Mouse (Mus musculus): ENCODE data around the gene Krt86. TPM values are rescaled to one million over a fixed set of nuclear protein-coding genes. Genes with fewer than 3 reads are reported as not detected.

The Krt86 gene
- polyA plus RNA-seq, 1 experiment from 2014 or later = not detected

GRCm38 (mm10) chr15:101483646-101484045, 10.4 kb downstream of the Krt86 start:
- Histone ChIP-seq H3K9me3 (replicated peaks; ENCODE audit: control insufficient read depth, low read length) (no peaks in the 10 kb centered on the region), H3K27me3 (ENCODE audit: control insufficient read depth, insufficient read depth, low read length) (peaks cover 12% of the 10 kb centered on the region), H3K36me3 (ENCODE audit: control insufficient read depth, insufficient read depth) (no peaks in the 10 kb centered on the region), H3K4me3 (ENCODE audit: low read length) (no peak overlapping the region), H3K4me2 (ENCODE audit: low read depth, low read length) (no peak overlapping the region), H3K9ac (ENCODE audit: low read length) (no peak overlapping the region), H3K27ac (ENCODE audit: low read length) (no peak overlapping the region), H3K4me1 (ENCODE audit: control insufficient read depth, insufficient read depth, low read length) (peaks cover 3% of the 10 kb centered on the region; the same call in 1 of the 2 replicates)
- 58% methylated on average over 1 of the region's 1 CpGs for WGBS
- ATAC-seq (replicated peaks; ENCODE audit: extremely low read depth, insufficient read depth, low FRiP score) = no peak

- no peaks in the 10 kb centered on the region for H3K36me3 ChIP-seq (ENCODE audit: control insufficient read depth, insufficient read depth)
- no peak for ATAC-seq (replicated peaks; ENCODE audit: extremely low read depth, insufficient read depth, low FRiP score)
- H3K4me1 ChIP-seq (ENCODE audit: control insufficient read depth, insufficient read depth, low read length) = no peaks in the 10 kb centered on the region
- H3K27ac ChIP-seq (ENCODE audit: low read length) = no peak overlapping the region
- H3K4me2 ChIP-seq (ENCODE audit: low read depth, low read length) = no peak overlapping the region
- H3K9ac ChIP-seq (ENCODE audit: low read length) = no peak overlapping the region
- 82% methylated on average over 1 of the region's 1 CpGs for WGBS
- no peaks in the 10 kb centered on the region for H3K9me3 ChIP-seq (replicated peaks; ENCODE audit: control insufficient read depth, low read length)
- H3K27me3 ChIP-seq (ENCODE audit: control insufficient read depth, insufficient read depth, low read length) = peaks cover under 1% of the 10 kb centered on the region; the same call in 1 of the 2 replicates
- H3K4me3 ChIP-seq (ENCODE audit: low read length) = no peak overlapping the region
Measured at GRCm38 (mm10) chr15:101484939-101485338, 11.7 kb downstream of the Krt86 start.

- Histone ChIP-seq H3K36me3 (ENCODE audit: control insufficient read depth, insufficient read depth) (no peaks in the 10 kb centered on the region), H3K4me1 (ENCODE audit: control insufficient read depth, insufficient read depth, low read length) (no peaks in the 10 kb centered on the region), H3K9ac (ENCODE audit: low read length) (no peak overlapping the region), H3K9me3 (replicated peaks; ENCODE audit: control insufficient read depth, low read length) (no peaks in the 10 kb centered on the region), H3K4me2 (ENCODE audit: low read depth, low read length) (no peak overlapping the region), H3K27me3 (ENCODE audit: control insufficient read depth, insufficient read depth, low read length) (no peaks in the 10 kb centered on the region), H3K4me3 (ENCODE audit: low read length) (no peak overlapping the region), H3K27ac (ENCODE audit: low read length) (no peak overlapping the region)
- no peak for ATAC-seq (replicated peaks; ENCODE audit: extremely low read depth, insufficient read depth, low FRiP score)
- 73% methylated on average over 11 of the region's 11 CpGs for WGBS
Measured at GRCm38 (mm10) chr15:101485911-101486635, 12.8 kb downstream of the Krt86 start.

GRCm38 (mm10) chr15:101491431-101491830, 18.2 kb downstream of the Krt86 start, which contains the start of gene Krt83:
Gene Krt83 (minus strand): TSS chr15:101491512.
- H3K4me3 ChIP-seq (ENCODE audit: low read length) = no peak within 1 kb of the TSS
- no peaks in the 10 kb centered on the region for H3K9me3 ChIP-seq (replicated peaks; ENCODE audit: control insufficient read depth, low read length)
- 0 out of 2 replicates have a peak, but pooled peaks cover 4% of the 10 kb centered on the region for H3K4me1 ChIP-seq (ENCODE audit: control insufficient read depth, insufficient read depth, low read length)
- WGBS = 90% methylated on average over 6 of the region's 6 CpGs
- H3K36me3 ChIP-seq (ENCODE audit: control insufficient read depth, insufficient read depth) = no peaks in the 10 kb centered on the region
- no peaks in the 10 kb centered on the region for H3K27me3 ChIP-seq (ENCODE audit: control insufficient read depth, insufficient read depth, low read length)
- no peak within 1 kb of the TSS for H3K27ac ChIP-seq (ENCODE audit: low read length)
- H3K9ac ChIP-seq (ENCODE audit: low read length) = no peak within 1 kb of the TSS
- ATAC-seq (replicated peaks; ENCODE audit: extremely low read depth, insufficient read depth, low FRiP score) = no peak
- H3K4me2 ChIP-seq (ENCODE audit: low read depth, low read length) = no peak within 1 kb of the TSS

- Histone ChIP-seq H3K9ac (ENCODE audit: low read length) (no peak overlapping the region), H3K27ac (ENCODE audit: low read length) (no peak overlapping the region), H3K4me1 (ENCODE audit: control insufficient read depth, insufficient read depth, low read length) (0 out of 2 replicates have a peak, but pooled peaks cover 4% of the 10 kb centered on the region), H3K36me3 (ENCODE audit: control insufficient read depth, insufficient read depth) (no peaks in the 10 kb centered on the region), H3K4me3 (ENCODE audit: low read length) (no peak overlapping the region), H3K9me3 (replicated peaks; ENCODE audit: control insufficient read depth, low read length) (no peaks in the 10 kb centered on the region), H3K4me2 (ENCODE audit: low read depth, low read length) (no peak overlapping the region), H3K27me3 (ENCODE audit: control insufficient read depth, insufficient read depth, low read length) (no peaks in the 10 kb centered on the region)
- ATAC-seq (replicated peaks; ENCODE audit: extremely low read depth, insufficient read depth, low FRiP score) = no peak
- 28% methylated on average over 8 of the region's 8 CpGs for WGBS
Measured at GRCm38 (mm10) chr15:101492718-101493117, 19.4 kb downstream of the Krt86 start.

GRCm38 (mm10) chr15:101493713-101494112, 20.4 kb downstream of the Krt86 start:
- Histone ChIP-seq H3K9me3 (replicated peaks; ENCODE audit: control insufficient read depth, low read length) (no peaks in the 10 kb centered on the region), H3K4me2 (ENCODE audit: low read depth, low read length) (no peak overlapping the region), H3K9ac (ENCODE audit: low read length) (no peak overlapping the region), H3K27me3 (ENCODE audit: control insufficient read depth, insufficient read depth, low read length) (no peaks in the 10 kb centered on the region), H3K27ac (ENCODE audit: low read length) (no peak overlapping the region), H3K4me1 (ENCODE audit: control insufficient read depth, insufficient read depth, low read length) (0 out of 2 replicates have a peak, but pooled peaks cover 4% of the 10 kb centered on the region), H3K4me3 (ENCODE audit: low read length) (no peak overlapping the region), H3K36me3 (ENCODE audit: control insufficient read depth, insufficient read depth) (no peaks in the 10 kb centered on the region)
- 93% methylated on average over 6 of the region's 6 CpGs for WGBS
- ATAC-seq (replicated peaks; ENCODE audit: extremely low read depth, insufficient read depth, low FRiP score) = no peak

GRCm38 (mm10) chr15:101494203-101494602, 20.9 kb downstream of the Krt86 start:
- no peak overlapping the region for H3K9ac ChIP-seq (ENCODE audit: low read length)
- no peak overlapping the region for H3K4me2 ChIP-seq (ENCODE audit: low read depth, low read length)
- 0 out of 2 replicates have a peak, but pooled peaks cover 4% of the 10 kb centered on the region for H3K4me1 ChIP-seq (ENCODE audit: control insufficient read depth, insufficient read depth, low read length)
- H3K27ac ChIP-seq (ENCODE audit: low read length) = no peak overlapping the region
- no peaks in the 10 kb centered on the region for H3K9me3 ChIP-seq (replicated peaks; ENCODE audit: control insufficient read depth, low read length)
- H3K27me3 ChIP-seq (ENCODE audit: control insufficient read depth, insufficient read depth, low read length) = no peaks in the 10 kb centered on the region
- no peak overlapping the region for H3K4me3 ChIP-seq (ENCODE audit: low read length)
- 65% methylated on average over 1 of the region's 1 CpGs for WGBS
- H3K36me3 ChIP-seq (ENCODE audit: control insufficient read depth, insufficient read depth) = no peaks in the 10 kb centered on the region
- ATAC-seq (replicated peaks; ENCODE audit: extremely low read depth, insufficient read depth, low FRiP score) = no peak

- H3K9ac ChIP-seq (ENCODE audit: low read length) = no peak overlapping the region
- WGBS = 80% methylated on average over 8 of the region's 8 CpGs
- H3K27me3 ChIP-seq (ENCODE audit: control insufficient read depth, insufficient read depth, low read length) = no peaks in the 10 kb centered on the region
- no peak overlapping the region for H3K4me3 ChIP-seq (ENCODE audit: low read length)
- no peaks in the 10 kb centered on the region for H3K9me3 ChIP-seq (replicated peaks; ENCODE audit: control insufficient read depth, low read length)
- no peak overlapping the region for H3K27ac ChIP-seq (ENCODE audit: low read length)
- no peaks in the 10 kb centered on the region for H3K36me3 ChIP-seq (ENCODE audit: control insufficient read depth, insufficient read depth)
- no peak for ATAC-seq (replicated peaks; ENCODE audit: extremely low read depth, insufficient read depth, low FRiP score)
- no peak overlapping the region for H3K4me2 ChIP-seq (ENCODE audit: low read depth, low read length)
- H3K4me1 ChIP-seq (ENCODE audit: control insufficient read depth, insufficient read depth, low read length) = 0 out of 2 replicates have a peak, but pooled peaks cover 4% of the 10 kb centered on the region
Measured at GRCm38 (mm10) chr15:101495266-101495665, 22.0 kb downstream of the Krt86 start.

- Histone ChIP-seq H3K4me3 (ENCODE audit: low read length) (no peak overlapping the region), H3K27ac (ENCODE audit: low read length) (no peak overlapping the region), H3K9ac (ENCODE audit: low read length) (no peak overlapping the region), H3K4me1 (ENCODE audit: control insufficient read depth, insufficient read depth, low read length) (0 out of 2 replicates have a peak, but pooled peaks cover 4% of the 10 kb centered on the region), H3K9me3 (replicated peaks; ENCODE audit: control insufficient read depth, low read length) (no peaks in the 10 kb centered on the region), H3K4me2 (ENCODE audit: low read depth, low read length) (no peak overlapping the region), H3K27me3 (ENCODE audit: control insufficient read depth, insufficient read depth, low read length) (no peaks in the 10 kb centered on the region), H3K36me3 (ENCODE audit: control insufficient read depth, insufficient read depth) (no peaks in the 10 kb centered on the region)
- 65% methylated on average over 2 of the region's 2 CpGs for WGBS
- no peak for ATAC-seq (replicated peaks; ENCODE audit: extremely low read depth, insufficient read depth, low FRiP score)
Measured at GRCm38 (mm10) chr15:101497181-101497580, 23.9 kb downstream of the Krt86 start.

Data from heart, embryonic 16.5 days (tissue).